Mouse (Mus musculus) thymus, postnatal 0 days (tissue): ENCODE measurements at regions not wholly inside any gene's neighbourhood (a gene's known extent, or its start where the extent isn't known, plus 50 kb on each side); places are given as distances from the start of the nearest gene placed in this dataset.

Experiments used
- DNase-seq: peaks from one replicate; pipeline ENCODE4 v3.0.0-alpha.2; 2015; ENCODE audit warnings: low spot score

GRCm38 (mm10) chr15:61770721-61771542 is 848.1 kb upstream of the A1bg start:
- no peak for DNase-seq

- no peak for DNase-seq
Measured at GRCm38 (mm10) chr15:61766544-61767094, 843.8 kb upstream of the A1bg start.

GRCm38 (mm10) chr15:61753802-61754201 is 831.0 kb upstream of the A1bg start:
- no peak for DNase-seq

GRCm38 (mm10) chr15:61723696-61724095 is 800.9 kb upstream of the A1bg start:
- DNase-seq, result no peak

GRCm38 (mm10) chr15:61718486-61718885 is 795.7 kb upstream of the A1bg start:
- no peak for DNase-seq

- DNase-seq, result no peak
Measured at GRCm38 (mm10) chr15:61717216-61717615, 794.4 kb upstream of the A1bg start.

GRCm38 (mm10) chr15:61713953-61714352 is 791.1 kb upstream of the A1bg start:
- DNase-seq, result no peak

- DNase-seq, result no peak
Measured at GRCm38 (mm10) chr15:61708928-61709327, 786.1 kb upstream of the A1bg start.

- DNase-seq, result no peak
Measured at GRCm38 (mm10) chr15:61707952-61708351, 785.1 kb upstream of the A1bg start.

GRCm38 (mm10) chr15:61692679-61693078 is 769.9 kb upstream of the A1bg start:
- DNase-seq, result no peak

- DNase-seq, result no peak
Measured at GRCm38 (mm10) chr15:61690425-61690824, 767.6 kb upstream of the A1bg start.

- DNase-seq, result no peak
Measured at GRCm38 (mm10) chr15:61689776-61690397, 767.1 kb upstream of the A1bg start.

- DNase-seq, result no peak
Measured at GRCm38 (mm10) chr15:61682968-61683367, 760.2 kb upstream of the A1bg start.

GRCm38 (mm10) chr15:61670556-61670955 is 747.7 kb upstream of the A1bg start:
- peak; percentile 28 for DNase-seq

- no peak for DNase-seq
Measured at GRCm38 (mm10) chr15:61660581-61660980, 737.8 kb upstream of the A1bg start.

- DNase-seq, result no peak
Measured at GRCm38 (mm10) chr15:61656951-61657350, 734.1 kb upstream of the A1bg start.

- no peak for DNase-seq
Measured at GRCm38 (mm10) chr15:61654846-61655245, 732.0 kb upstream of the A1bg start.

- no peak for DNase-seq
Measured at GRCm38 (mm10) chr15:61653853-61654252, 731.0 kb upstream of the A1bg start.

GRCm38 (mm10) chr15:61618638-61619500 is 696.1 kb upstream of the A1bg start:
- DNase-seq, result peak; percentile 10

GRCm38 (mm10) chr15:61610662-61611061 is 687.9 kb upstream of the A1bg start:
- DNase-seq, result no peak

GRCm38 (mm10) chr15:61609656-61610055 is 686.8 kb upstream of the A1bg start:
- no peak for DNase-seq

GRCm38 (mm10) chr15:61608301-61608731 is 685.5 kb upstream of the A1bg start:
- no peak for DNase-seq
